Mouse (Mus musculus) testis, adult 2 months (tissue): ENCODE measurements around the gene Cotl1. TPM values are rescaled to one million over a fixed set of nuclear protein-coding genes. Genes with fewer than 3 reads are reported as not detected.

Experiments used
- H3K27ac ChIP-seq: fragments of 200-500 bp; 2 replicates; pipeline ENCODE4 v1.5.1; 2012; ENCODE audit warnings: low read depth, low read length; ENCODE audit not compliant: control insufficient read depth, insufficient read depth
- H3K27me3 ChIP-seq: fragments of 200-500 bp; 2 replicates; pipeline ENCODE4 v1.6.1; 2012; ENCODE audit warnings: mild to moderate bottlenecking, low read length, moderate library complexity; ENCODE audit not compliant: control insufficient read depth, insufficient read depth
- H3K36me3 ChIP-seq: fragments of 200-500 bp; 2 replicates; pipeline ENCODE4 v1.6.1; 2012; ENCODE audit warnings: mild to moderate bottlenecking, low read length; ENCODE audit not compliant: control insufficient read depth, insufficient read depth
- H3K4me1 ChIP-seq: fragments of 200-500 bp; 2 replicates; pipeline ENCODE4 v1.6.1; 2012; ENCODE audit warnings: low read length; ENCODE audit not compliant: control insufficient read depth, insufficient read depth
- H3K4me3 ChIP-seq: fragments of 200-500 bp; 2 replicates; pipeline ENCODE4 v1.5.1; 2012; ENCODE audit warnings: low read depth, mild to moderate bottlenecking, low read length, moderate library complexity, mixed read lengths; ENCODE audit not compliant: control insufficient read depth
- CTCF ChIP-seq: fragments of 200-500 bp; IDR thresholded peaks from 2 replicates; pipeline ENCODE4 v1.5.1; 2012; ENCODE audit warnings: low read depth, mild to moderate bottlenecking, inconsistent platforms, low read length, moderate library complexity; ENCODE audit not compliant: control insufficient read depth, insufficient read depth, insufficient replicate concordance
- POLR2A ChIP-seq: fragments of 200-500 bp; IDR thresholded peaks from 2 replicates; pipeline ENCODE4 v1.6.1; 2012; ENCODE audit warnings: low read depth, mild to moderate bottlenecking, inconsistent platforms, low read length, moderate library complexity; ENCODE audit not compliant: control insufficient read depth
- polyA plus RNA-seq: library from polyadenylated mRNA; depleted of rRNA; stranded (reverse); fragments of >200 nt; gene quantifications from 2 replicates; pipeline ENCODE4 v1.2.3, GENCODE M21; 2012

Cotl1 gene
- polyA plus RNA-seq, 1 experiment, result 20.0 TPM

DNA sequence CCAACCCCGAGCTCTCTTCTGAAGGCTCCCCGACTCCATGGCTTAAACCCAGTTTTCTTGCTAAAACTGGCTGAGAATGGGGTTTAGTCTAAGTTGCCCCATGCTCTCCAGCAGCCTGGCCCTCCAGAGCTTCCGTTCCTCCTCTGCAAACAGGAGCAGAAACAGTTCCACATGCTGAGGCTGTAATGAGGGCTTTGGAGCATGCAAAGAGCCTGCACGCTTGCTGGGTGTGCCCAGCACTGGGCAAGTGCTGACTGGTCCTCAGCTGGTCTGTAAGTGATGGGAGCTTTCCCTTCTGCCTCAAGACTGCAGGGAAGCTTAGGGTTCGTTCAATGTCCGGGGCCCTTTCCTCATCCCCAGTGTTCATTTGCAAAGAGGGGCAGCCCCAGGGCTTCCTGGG, 24.1 kb downstream of the Cotl1 start:
- peaks cover 2% of the 10 kb centered on the region; the same call in 1 of the 2 replicates for H3K4me1 ChIP-seq
- no peak overlapping the region for H3K4me3 ChIP-seq
- H3K27ac ChIP-seq, result no peak overlapping the region
- TF ChIP-seq POLR2A (no peak), CTCF (no peak)
- H3K27me3 ChIP-seq, result no peaks in the 10 kb centered on the region
- H3K36me3 ChIP-seq, result no peaks in the 10 kb centered on the region

- H3K36me3 ChIP-seq, result no peaks in the 10 kb centered on the region
Observed at GRCm38 (mm10) chr8:119812650-119813431, 27.5 kb downstream of the Cotl1 start.

GRCm38 (mm10) chr8:119811925-119812324, 28.4 kb downstream of the Cotl1 start:
- Histone ChIP-seq H3K4me1 (peaks cover 2% of the 10 kb centered on the region; the same call in 1 of the 2 replicates), H3K27ac (no peak overlapping the region), H3K36me3 (no peaks in the 10 kb centered on the region), H3K27me3 (no peaks in the 10 kb centered on the region), H3K4me3 (no peak overlapping the region)
- no peak for TF ChIP-seq CTCF
- no peak for TF ChIP-seq POLR2A

More at GRCm38 (mm10) chr8:119812650-119813431, 27.5 kb downstream of the Cotl1 start:
- Histone ChIP-seq H3K27me3 (no peaks in the 10 kb centered on the region), H3K4me3 (no peak overlapping the region), H3K4me1 (peaks cover 2% of the 10 kb centered on the region; the same call in 1 of the 2 replicates), H3K27ac (no peak overlapping the region)
- no peak for TF ChIP-seq POLR2A
- no peak for TF ChIP-seq CTCF

DNA sequence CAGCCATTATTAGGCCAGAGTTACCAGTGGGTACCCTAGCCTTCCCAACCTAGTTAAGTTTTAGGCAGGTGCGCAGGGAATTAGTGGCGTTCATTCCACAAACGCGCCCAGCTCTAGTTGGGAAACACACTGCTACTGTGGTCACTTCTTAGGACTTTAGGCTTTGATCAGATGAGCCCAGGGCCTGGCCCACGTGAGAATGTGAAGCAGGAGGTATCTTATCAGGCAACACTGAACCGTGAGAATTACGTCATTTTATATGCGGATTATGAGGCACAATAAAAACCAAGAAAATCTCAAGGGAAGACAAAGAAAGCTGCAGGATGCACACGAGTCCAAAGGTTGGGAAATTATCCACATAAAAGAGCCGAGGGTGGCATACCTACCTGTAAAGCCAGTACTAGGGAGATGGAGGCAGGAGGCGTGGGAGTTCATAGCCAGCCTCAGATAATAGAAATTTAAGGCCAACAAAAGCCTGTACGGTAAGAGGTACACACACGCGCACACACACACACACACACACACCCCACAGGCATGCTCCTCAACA, 29.3 kb downstream of the Cotl1 start:
- Histone ChIP-seq H3K4me1 (peaks cover 2% of the 10 kb centered on the region), H3K27ac (no peak overlapping the region), H3K4me3 (no peak overlapping the region), H3K27me3 (no peaks in the 10 kb centered on the region), H3K36me3 (no peaks in the 10 kb centered on the region)
- no peak for TF ChIP-seq POLR2A
- TF ChIP-seq CTCF, result no peak

GRCm38 (mm10) chr8:119810127-119810868, 30.0 kb downstream of the Cotl1 start:
- Histone ChIP-seq H3K27ac (no peak overlapping the region), H3K4me1 (peaks cover 2% of the 10 kb centered on the region), H3K36me3 (no peaks in the 10 kb centered on the region)

GRCm38 (mm10) chr8:119809620-119810019, 30.7 kb downstream of the Cotl1 start:
- no peaks in the 10 kb centered on the region for H3K27me3 ChIP-seq
- H3K4me1 ChIP-seq, result peaks cover 2% of the 10 kb centered on the region
- no peaks in the 10 kb centered on the region for H3K36me3 ChIP-seq
- no peak overlapping the region for H3K27ac ChIP-seq
- H3K4me3 ChIP-seq, result no peak overlapping the region
- TF ChIP-seq CTCF (no peak), POLR2A (no peak)

More at GRCm38 (mm10) chr8:119810127-119810868, 30.0 kb downstream of the Cotl1 start:
- H3K4me3 ChIP-seq, result no peak overlapping the region
- no peaks in the 10 kb centered on the region for H3K27me3 ChIP-seq
- TF ChIP-seq POLR2A (no peak), CTCF (no peak)

DNA sequence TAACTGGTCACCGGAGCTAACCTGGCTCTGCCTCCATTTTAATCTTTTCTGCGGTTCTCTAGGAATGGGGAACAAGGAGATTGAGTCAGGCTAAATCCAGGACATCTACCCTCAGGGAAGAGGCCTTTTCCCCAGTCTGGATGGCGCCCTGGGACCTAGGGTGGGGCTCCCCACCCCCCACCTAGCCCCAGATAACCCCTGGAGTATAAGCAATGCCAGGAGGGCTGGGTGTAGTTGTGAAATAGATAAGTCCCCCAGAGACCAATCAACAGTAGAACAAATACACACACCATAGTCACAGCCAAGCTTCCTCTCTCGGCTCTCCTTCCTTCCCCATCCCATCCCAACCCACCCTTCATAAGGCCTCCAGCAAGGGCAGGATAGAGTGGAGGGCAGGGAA, 32.7 kb downstream of the Cotl1 start:
- H3K27me3 ChIP-seq, result no peaks in the 10 kb centered on the region
- TF ChIP-seq POLR2A, result no peak
- no peak for TF ChIP-seq CTCF
- no peaks in the 10 kb centered on the region for H3K36me3 ChIP-seq
- no peaks in the 10 kb centered on the region; the same call in 1 of the 2 replicates for H3K4me1 ChIP-seq
- no peak overlapping the region for H3K4me3 ChIP-seq
- no peak overlapping the region for H3K27ac ChIP-seq
